Mouse (Mus musculus): Measurements from ENCODE around the gene Wdr41. TPM values are rescaled to one million over a fixed set of nuclear protein-coding genes. Genes with fewer than 3 reads are reported as not detected.

Wdr41 gene
- polyA plus RNA-seq, 1 experiment from 2014 or later, result 21.2 TPM

DNA sequence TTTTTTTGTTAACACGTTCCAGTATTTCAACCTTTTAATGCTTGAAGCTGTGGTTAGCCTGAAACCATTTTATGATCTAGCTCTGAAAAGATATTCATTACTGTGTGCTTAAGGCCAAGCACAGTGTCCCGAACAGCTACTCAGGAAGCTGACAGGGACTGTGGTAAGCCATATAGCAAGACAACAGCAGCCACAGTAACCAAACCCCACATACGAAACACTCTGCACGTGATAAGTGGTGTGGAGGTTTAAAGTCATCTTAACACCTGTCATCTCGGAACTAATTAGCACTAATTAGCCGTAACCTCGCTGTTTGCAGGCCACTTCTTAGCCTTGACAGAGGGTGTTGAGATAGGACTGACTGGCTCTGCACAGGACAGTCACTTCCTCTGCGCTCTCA is 31.1 kb downstream of the Wdr41 start:
- Histone ChIP-seq H3K27me3 (replicated peaks) (no peaks in the 10 kb centered on the region), H3K9me3 (replicated peaks) (no peaks in the 10 kb centered on the region), H3K4me1 (replicated peaks) (peaks cover 5% of the 10 kb centered on the region; the same call in 1 of the 2 replicates), H3K27ac (ENCODE audit: poor library complexity, severe bottlenecking) (no peak overlapping the region), H3K4me2 (no peak overlapping the region), H3K9ac (no peak overlapping the region), H3K4me3 (no peak overlapping the region), H3K36me3 (peaks cover 9% of the 10 kb centered on the region; the same call in 1 of the 2 replicates)
- 74% methylated on average over 8 of the region's 8 CpGs for WGBS
- ATAC-seq (ENCODE audit: insufficient number of reproducible peaks, low FRiP score), result no peak

GRCm38 (mm10) chr13:95009261-95009660 is 33.1 kb downstream of the Wdr41 start:
- Histone ChIP-seq H3K27ac (ENCODE audit: poor library complexity, severe bottlenecking) (no peak overlapping the region), H3K4me1 (replicated peaks) (peaks cover 5% of the 10 kb centered on the region; the same call in 1 of the 2 replicates), H3K9me3 (replicated peaks) (no peaks in the 10 kb centered on the region), H3K27me3 (replicated peaks) (no peaks in the 10 kb centered on the region), H3K36me3 (peaks cover 12% of the 10 kb centered on the region; the same call in 1 of the 2 replicates), H3K4me2 (no peak overlapping the region), H3K9ac (no peak overlapping the region), H3K4me3 (no peak overlapping the region)
- no peak for ATAC-seq (ENCODE audit: insufficient number of reproducible peaks, low FRiP score)
- WGBS, result 72% methylated on average over 7 of the region's 7 CpGs

DNA sequence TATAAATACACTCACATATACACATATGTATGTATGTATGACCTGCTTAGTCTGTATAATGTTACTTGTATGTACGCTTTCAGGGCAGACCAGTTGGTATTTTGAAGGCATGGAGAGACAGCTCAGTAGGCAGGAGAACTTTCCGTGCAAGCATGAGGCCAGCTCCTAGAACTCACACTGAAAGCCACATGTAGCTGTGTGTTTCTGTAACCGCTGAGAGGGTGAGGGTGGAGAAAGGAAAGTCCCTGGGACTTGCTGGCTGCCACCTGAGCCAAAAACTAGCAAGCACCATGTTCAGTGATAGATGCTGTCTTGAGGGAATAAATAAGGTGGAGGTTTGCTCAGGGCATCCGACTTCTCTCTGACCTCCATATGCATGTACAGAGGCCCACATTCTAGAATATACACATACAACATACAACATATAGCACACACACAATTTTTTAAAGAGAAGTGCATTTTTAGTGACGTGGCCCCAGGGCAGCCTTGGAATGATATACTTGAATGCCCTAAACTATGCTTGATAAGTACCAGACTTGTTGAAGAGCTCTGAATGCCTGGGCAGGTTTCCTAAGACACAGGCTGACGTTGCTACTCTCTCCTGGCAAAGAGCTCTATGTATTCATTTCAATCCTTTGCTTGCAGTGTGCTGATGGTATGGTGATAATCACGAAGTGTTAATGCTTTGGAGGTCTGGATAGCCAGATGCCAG is 35.6 kb downstream of the Wdr41 start:
- H3K27ac ChIP-seq (ENCODE audit: poor library complexity, severe bottlenecking), result no peak overlapping the region
- no peaks in the 10 kb centered on the region for H3K9me3 ChIP-seq (replicated peaks)
- H3K9ac ChIP-seq, result no peak overlapping the region
- no peak overlapping the region for H3K4me2 ChIP-seq
- H3K4me3 ChIP-seq, result no peak overlapping the region
- H3K4me1 ChIP-seq (replicated peaks), result peaks cover 5% of the 10 kb centered on the region; the same call in 1 of the 2 replicates
- no peak for ATAC-seq (ENCODE audit: insufficient number of reproducible peaks, low FRiP score)
- 77% methylated on average over 7 of the region's 7 CpGs for WGBS
- peaks cover 12% of the 10 kb centered on the region; the same call in 1 of the 2 replicates for H3K36me3 ChIP-seq
- H3K27me3 ChIP-seq (replicated peaks), result no peaks in the 10 kb centered on the region

DNA sequence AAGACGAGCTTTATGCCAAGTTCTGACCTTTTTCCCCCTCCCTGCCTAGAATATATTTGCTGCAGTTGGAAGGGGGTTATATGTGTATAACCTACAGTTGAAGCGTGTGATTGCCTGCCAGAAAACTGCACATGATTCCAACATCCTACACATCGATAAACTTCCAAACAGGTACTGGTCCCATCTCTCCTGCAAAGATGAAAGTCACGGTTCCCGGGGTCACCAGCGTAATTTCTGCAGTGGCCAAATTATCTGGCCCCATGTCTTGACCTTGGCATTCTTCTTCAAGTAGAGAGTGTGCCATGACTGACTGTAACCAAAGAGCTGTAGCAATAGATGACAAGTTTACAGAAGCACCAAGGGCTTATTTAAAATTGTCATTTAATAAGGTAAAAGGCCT is 41.1 kb downstream of the Wdr41 start:
- WGBS, result 85% methylated on average over 6 of the region's 6 CpGs
- no peak overlapping the region for H3K27ac ChIP-seq (ENCODE audit: poor library complexity, severe bottlenecking)
- no peak for ATAC-seq (ENCODE audit: insufficient number of reproducible peaks, low FRiP score)

GRCm38 (mm10) chr13:95017916-95018315 is 41.8 kb downstream of the Wdr41 start:
- ATAC-seq (ENCODE audit: insufficient number of reproducible peaks, low FRiP score), result no peak
- Histone ChIP-seq H3K4me3 (no peak overlapping the region), H3K27ac (ENCODE audit: poor library complexity, severe bottlenecking) (no peak overlapping the region), H3K9ac (no peak overlapping the region), H3K4me2 (no peak overlapping the region), H3K36me3 (peaks cover 20% of the 10 kb centered on the region), H3K4me1 (replicated peaks) (no peaks in the 10 kb centered on the region), H3K27me3 (replicated peaks) (no peaks in the 10 kb centered on the region), H3K9me3 (replicated peaks) (no peaks in the 10 kb centered on the region)
- WGBS, result 17% methylated on average over 9 of the region's 9 CpGs

More for the DNA sequence above, 41.1 kb downstream of the Wdr41 start:
- Histone ChIP-seq H3K9me3 (replicated peaks) (no peaks in the 10 kb centered on the region), H3K4me2 (no peak overlapping the region), H3K27me3 (replicated peaks) (no peaks in the 10 kb centered on the region), H3K36me3 (peaks cover 21% of the 10 kb centered on the region), H3K4me3 (no peak overlapping the region), H3K9ac (no peak overlapping the region), H3K4me1 (replicated peaks) (no peaks in the 10 kb centered on the region)

DNA sequence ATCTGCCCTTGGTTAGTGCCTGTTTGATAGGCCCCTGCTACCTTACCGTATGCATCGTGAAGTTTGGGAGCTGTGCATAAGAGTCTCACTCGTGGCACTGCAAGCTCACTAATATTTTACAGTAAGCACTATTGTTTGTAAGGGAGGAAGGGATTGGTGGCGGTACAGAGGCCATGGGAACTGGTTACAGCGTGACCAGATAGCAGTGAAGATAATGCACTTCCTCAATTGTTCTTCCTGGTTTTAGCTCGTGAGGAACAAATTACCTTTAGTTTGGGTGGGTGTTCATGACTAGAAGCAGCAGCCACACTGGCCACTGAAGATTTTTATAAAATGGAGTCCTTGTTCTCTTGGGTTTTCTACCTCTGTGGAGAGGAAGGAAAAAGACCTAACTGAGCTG is 43.2 kb downstream of the Wdr41 start:
- Histone ChIP-seq H3K36me3 (peaks cover 19% of the 10 kb centered on the region), H3K27ac (ENCODE audit: poor library complexity, severe bottlenecking) (no peak overlapping the region), H3K27me3 (replicated peaks) (no peaks in the 10 kb centered on the region), H3K9ac (no peak overlapping the region), H3K4me1 (replicated peaks) (no peaks in the 10 kb centered on the region), H3K4me3 (no peak overlapping the region), H3K4me2 (no peak overlapping the region), H3K9me3 (replicated peaks) (no peaks in the 10 kb centered on the region)
- no peak for ATAC-seq (ENCODE audit: insufficient number of reproducible peaks, low FRiP score)
- WGBS, result 73% methylated on average over 6 of the region's 6 CpGs

DNA sequence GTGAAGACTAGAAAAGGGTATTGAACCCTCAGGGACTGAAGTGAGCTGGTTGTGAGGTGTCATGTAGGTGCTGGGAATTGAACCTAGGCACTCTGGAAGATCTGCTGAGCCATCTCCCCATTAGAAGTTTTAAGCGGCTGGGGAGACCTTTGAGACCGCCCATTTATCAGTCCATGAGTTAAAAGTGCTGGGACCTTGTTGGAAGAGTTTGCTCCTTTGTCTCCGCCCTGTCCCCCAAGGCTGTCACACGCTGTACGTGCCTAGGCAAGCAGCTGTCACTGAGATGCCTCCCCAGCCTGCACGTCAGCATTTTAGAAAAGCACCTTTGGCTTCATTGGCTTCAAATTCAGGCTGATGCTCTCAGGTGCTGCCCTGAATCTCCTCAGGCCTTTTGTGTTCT is 44.1 kb downstream of the Wdr41 start:
- H3K9me3 ChIP-seq (replicated peaks), result no peaks in the 10 kb centered on the region
- H3K27me3 ChIP-seq (replicated peaks), result no peaks in the 10 kb centered on the region
- H3K36me3 ChIP-seq, result peaks cover 19% of the 10 kb centered on the region
- no peak overlapping the region for H3K9ac ChIP-seq
- H3K4me3 ChIP-seq, result no peak overlapping the region
- 85% methylated on average over 6 of the region's 6 CpGs for whole genome bisulfite sequencing
- ATAC-seq (ENCODE audit: insufficient number of reproducible peaks, low FRiP score), result no peak
- no peak overlapping the region for H3K4me2 ChIP-seq
- no peak overlapping the region for H3K27ac ChIP-seq (ENCODE audit: poor library complexity, severe bottlenecking)
- H3K4me1 ChIP-seq (replicated peaks), result no peaks in the 10 kb centered on the region

DNA sequence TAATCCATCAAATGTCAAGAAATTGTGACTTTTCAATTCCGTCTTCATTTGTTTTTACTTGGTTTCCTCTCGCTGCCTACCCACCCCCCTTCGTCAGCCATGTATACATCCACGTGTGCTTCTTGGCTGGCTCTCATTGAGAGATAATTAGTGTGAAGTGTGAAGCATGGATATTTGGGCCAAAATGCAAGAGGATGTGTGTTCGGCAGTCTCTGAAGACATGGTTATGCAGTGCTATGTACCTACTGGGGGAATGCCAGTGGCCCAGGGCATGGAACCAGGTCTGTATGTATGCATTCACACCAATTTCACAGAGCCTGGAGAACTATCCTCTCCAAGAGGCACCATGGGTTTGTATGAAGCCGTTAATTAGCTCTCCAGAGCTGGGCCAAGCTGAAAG is 54.7 kb downstream of the Wdr41 start:
- no peak for ATAC-seq (ENCODE audit: insufficient number of reproducible peaks, low FRiP score)
- 86% methylated on average over 6 of the region's 6 CpGs for WGBS

DNA sequence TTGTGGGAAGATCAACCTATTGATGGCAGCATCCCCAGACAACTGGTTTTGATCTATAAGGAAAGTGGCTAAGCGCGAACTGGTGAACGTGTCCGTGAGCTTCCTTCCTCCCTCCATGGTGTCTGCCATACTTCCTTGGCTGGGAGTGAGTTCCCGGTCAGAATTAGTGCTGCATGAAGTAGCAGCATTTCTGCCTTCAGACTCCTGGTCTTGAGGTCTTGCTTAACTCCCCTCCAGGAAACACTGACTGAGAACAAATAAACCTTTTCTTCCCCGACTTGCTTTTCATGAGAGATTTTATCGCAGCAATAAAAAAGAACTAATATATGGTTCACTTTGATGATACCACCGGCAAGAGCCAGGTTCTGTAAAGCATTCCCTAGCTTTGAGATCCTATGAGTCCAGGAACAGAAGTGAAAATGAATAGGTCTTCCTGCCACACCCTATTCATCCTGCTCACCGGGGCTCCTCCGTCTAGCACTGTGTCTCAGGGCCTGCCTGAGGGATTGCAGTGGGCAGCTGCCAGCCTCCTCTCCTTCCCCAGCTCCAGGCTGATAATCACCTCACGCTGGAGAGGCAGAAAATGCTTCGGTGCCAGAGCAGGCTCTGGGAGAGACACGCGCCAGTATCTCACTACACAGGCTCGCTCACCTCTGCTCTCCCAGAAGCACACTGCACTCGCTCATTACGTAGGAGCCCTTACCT is 56.1 kb downstream of the Wdr41 start:
- Histone ChIP-seq H3K9me3 (replicated peaks) (peaks cover 7% of the 10 kb centered on the region; the same call in 1 of the 2 replicates), H3K4me1 (replicated peaks) (0 out of 2 replicates have a peak, but pooled peaks cover 6% of the 10 kb centered on the region), H3K9ac (no peak overlapping the region), H3K4me2 (no peak overlapping the region; the same call in 1 of the 2 replicates), H3K4me3 (no peak overlapping the region), H3K27me3 (replicated peaks) (no peaks in the 10 kb centered on the region), H3K36me3 (peaks cover 13% of the 10 kb centered on the region; the same call in 1 of the 2 replicates), H3K27ac (ENCODE audit: poor library complexity, severe bottlenecking) (no peak overlapping the region)
- WGBS, result 69% methylated on average over 17 of the region's 17 CpGs
- ATAC-seq (ENCODE audit: insufficient number of reproducible peaks, low FRiP score), result no peak

More for the DNA sequence above, 54.7 kb downstream of the Wdr41 start:
- no peak overlapping the region for H3K27ac ChIP-seq (ENCODE audit: poor library complexity, severe bottlenecking)
- H3K9me3 ChIP-seq (replicated peaks), result peaks cover 7% of the 10 kb centered on the region; the same call in 1 of the 2 replicates
- H3K4me3 ChIP-seq, result no peak overlapping the region
- 0 out of 2 replicates have a peak, but pooled peaks cover 6% of the 10 kb centered on the region for H3K4me1 ChIP-seq (replicated peaks)
- no peak overlapping the region for H3K4me2 ChIP-seq
- H3K36me3 ChIP-seq, result peaks cover 16% of the 10 kb centered on the region; the same call in 1 of the 2 replicates
- H3K27me3 ChIP-seq (replicated peaks), result no peaks in the 10 kb centered on the region
- no peak overlapping the region for H3K9ac ChIP-seq

DNA sequence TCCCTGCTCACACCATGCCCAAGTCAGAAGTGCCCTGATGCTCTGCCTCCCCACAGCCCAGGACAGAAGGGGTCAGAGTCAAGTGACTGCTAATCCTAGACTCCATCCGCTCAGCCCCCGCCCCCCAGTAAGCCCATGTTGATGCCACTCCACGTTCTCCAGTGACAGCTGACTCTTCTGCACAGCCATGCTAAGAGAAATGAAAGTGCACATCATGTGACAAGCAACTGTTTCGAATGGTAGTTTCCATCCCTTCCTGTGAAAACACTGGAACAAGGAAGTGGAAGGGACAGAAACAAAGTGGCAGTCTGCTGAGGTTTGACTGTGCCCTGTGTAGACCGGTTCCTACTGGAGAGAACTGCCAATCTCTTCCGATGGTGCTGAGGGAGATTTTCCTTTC is 56.8 kb downstream of the Wdr41 start:
- no peak overlapping the region for H3K9ac ChIP-seq
- no peak overlapping the region for H3K27ac ChIP-seq (ENCODE audit: poor library complexity, severe bottlenecking)
- H3K27me3 ChIP-seq (replicated peaks), result no peaks in the 10 kb centered on the region
- no peak overlapping the region for H3K4me3 ChIP-seq
- 0 out of 2 replicates have a peak, but pooled peaks cover 6% of the 10 kb centered on the region for H3K4me1 ChIP-seq (replicated peaks)
- H3K4me2 ChIP-seq, result no peak overlapping the region
- peaks cover 7% of the 10 kb centered on the region; the same call in 1 of the 2 replicates for H3K9me3 ChIP-seq (replicated peaks)
- WGBS, result 64% methylated on average over 6 of the region's 6 CpGs
- H3K36me3 ChIP-seq, result peaks cover 9% of the 10 kb centered on the region; the same call in 1 of the 2 replicates
- ATAC-seq (ENCODE audit: insufficient number of reproducible peaks, low FRiP score), result no peak

DNA sequence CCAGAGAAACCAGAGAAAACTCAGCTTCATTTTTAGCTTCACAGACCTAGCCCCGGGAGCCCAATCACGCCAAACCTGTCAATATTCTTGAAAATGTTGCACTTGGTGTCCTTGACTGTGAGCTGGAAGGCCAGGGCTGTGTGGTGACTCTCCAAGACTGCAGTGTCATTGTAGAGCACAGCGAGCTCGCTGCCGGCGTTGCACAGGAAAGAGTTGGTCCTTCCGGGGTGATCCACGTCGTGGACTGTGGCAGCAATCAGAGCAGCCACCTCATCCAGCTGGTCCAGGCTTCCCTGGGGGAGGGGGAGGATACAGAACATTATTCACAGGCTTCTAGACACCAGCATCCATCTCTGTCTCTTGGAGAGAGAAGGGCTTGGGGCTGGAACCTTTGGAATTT is 58.0 kb downstream of the Wdr41 start:
- Histone ChIP-seq H3K9ac (no peak overlapping the region), H3K4me2 (no peak overlapping the region), H3K27ac (ENCODE audit: poor library complexity, severe bottlenecking) (no peak overlapping the region), H3K4me1 (replicated peaks) (0 out of 2 replicates have a peak, but pooled peaks cover 6% of the 10 kb centered on the region), H3K27me3 (replicated peaks) (no peaks in the 10 kb centered on the region), H3K4me3 (no peak overlapping the region), H3K36me3 (no peaks in the 10 kb centered on the region), H3K9me3 (replicated peaks) (no peaks in the 10 kb centered on the region)
- WGBS, result 82% methylated on average over 9 of the region's 9 CpGs
- no peak for ATAC-seq (ENCODE audit: insufficient number of reproducible peaks, low FRiP score)

Measured in heart, embryonic 12.5 days (tissue).